Mouse (Mus musculus) ES-CJ7 (cell line): ENCODE measurements around the gene Nsa2.
A peak's percentile ranks its signal among the peaks of the same experiment; 100 is the strongest.

Experiments
- DNase-seq: peaks from one replicate; pipeline ENCODE4 v3.0.0; 2011; ENCODE audit warnings: low read depth, low spot score

Nsa2 gene

DNA sequence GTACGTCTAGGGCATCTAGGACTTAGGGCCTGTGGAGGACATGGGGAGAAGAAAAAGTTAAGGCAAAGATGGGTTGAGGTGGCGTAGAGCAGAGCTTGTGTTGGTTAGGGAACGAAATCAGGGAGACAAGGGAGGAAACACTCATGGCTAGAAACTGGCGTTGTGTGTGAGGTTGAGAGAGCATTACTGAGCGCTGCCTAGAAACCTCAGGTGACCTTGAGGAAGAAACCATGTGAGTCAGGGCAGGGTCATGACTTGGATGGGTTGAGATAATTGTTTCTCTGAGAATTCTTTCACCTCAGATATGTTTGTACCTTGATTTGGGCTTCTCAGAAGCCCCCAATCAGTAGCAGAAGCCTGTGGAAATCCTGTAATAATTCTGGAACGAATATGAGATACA lies 50.3 kb downstream of the Nsa2 start:
- no peak for DNase-seq

DNA sequence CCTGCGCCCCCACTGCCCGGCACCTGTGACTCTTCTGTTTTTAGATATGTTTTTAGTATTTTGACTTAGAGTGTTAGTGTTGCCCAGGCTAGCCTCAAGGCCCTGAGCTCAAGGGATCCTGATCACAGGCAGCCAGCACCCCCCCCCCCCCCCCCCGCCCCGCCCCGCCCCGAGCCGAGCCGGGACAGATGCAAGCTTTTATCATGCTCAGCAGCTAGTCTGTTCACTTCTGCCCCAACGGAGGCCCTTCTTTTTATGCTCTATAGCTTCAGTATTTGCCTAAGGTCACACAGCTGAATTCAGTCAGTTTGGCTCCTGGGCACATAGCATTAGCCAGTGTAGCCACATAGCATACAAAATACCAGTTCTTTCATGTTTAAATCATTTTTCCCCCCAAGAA lies 51.4 kb downstream of the Nsa2 start:
- DNase-seq: peak; percentile 75

DNA sequence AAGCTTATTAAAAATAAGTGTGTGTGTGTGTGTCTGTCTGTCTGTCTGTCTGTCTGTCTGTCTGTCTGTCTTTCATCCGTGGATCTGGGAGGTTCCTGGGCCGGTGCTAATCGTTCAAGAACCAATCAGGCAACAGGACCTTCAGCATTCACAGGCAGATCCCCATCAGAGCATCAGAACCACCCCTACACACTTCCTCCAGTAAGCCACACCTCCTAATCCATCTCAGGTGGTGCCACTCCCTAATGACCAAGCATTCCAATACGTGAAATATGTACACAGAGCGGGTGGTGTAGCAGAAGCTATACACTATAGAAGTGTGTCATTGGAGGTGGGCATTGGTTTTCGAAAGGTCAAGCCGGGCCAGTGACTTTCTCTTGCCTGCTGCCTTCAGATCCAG lies 55.3 kb downstream of the Nsa2 start:
- DNase-seq: peak; percentile 73

DNA sequence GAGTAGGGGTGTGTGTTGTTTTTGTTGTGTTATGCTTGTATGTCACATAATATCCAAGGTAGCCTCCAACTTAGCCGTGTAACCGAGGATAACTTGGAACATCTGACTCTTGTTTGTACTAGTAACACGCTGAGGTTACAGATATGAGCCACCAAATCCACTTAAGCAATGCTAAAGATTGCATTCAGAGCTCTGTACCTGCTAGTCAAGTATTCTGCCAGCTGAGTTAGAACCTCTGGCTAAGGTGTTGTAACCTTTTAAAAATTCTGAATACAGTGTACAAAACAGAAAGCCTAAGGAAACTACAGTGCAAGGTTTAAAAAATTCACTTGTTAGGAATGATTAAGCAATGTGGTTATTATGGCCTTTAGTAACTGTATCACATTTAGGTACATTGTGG lies 57.1 kb downstream of the Nsa2 start:
- no peak for DNase-seq

DNA sequence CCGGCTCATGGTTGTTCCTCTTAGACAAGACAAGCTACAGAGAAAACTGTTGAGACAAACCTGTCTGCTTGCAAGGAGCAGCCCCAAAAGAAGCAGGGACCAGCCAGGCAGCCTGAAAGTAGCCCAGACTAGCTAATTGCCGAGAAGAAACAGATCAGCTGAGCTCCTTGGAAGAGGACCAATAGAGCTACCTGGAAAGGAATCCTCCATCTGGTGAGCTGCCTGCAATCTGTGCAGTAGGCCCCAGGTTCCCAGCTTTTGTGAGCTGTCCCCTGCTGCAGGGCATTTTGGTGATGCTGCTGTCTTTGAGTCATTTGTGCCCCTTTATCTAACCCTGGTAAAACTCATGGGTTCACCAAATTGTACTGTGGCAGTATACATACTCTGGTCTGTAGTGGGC lies 57.5 kb downstream of the Nsa2 start:
- no peak for DNase-seq
